Mouse (Mus musculus) erythroblast, embryonic 14.5 days (primary cell): ENCODE measurements around the gene Gm28036.

ENCODE experiments used
- GATA1 ChIP-seq: IDR thresholded peaks from 2 replicates; pipeline ENCODE4 v1.6.1; 2012; ENCODE audit warnings: low read length, inconsistent platforms, mixed read lengths
- TAL1 ChIP-seq: IDR thresholded peaks from 3 replicates; pipeline ENCODE4 v1.6.1; 2012; ENCODE audit warnings: low read length, inconsistent platforms, mixed read lengths

DNA sequence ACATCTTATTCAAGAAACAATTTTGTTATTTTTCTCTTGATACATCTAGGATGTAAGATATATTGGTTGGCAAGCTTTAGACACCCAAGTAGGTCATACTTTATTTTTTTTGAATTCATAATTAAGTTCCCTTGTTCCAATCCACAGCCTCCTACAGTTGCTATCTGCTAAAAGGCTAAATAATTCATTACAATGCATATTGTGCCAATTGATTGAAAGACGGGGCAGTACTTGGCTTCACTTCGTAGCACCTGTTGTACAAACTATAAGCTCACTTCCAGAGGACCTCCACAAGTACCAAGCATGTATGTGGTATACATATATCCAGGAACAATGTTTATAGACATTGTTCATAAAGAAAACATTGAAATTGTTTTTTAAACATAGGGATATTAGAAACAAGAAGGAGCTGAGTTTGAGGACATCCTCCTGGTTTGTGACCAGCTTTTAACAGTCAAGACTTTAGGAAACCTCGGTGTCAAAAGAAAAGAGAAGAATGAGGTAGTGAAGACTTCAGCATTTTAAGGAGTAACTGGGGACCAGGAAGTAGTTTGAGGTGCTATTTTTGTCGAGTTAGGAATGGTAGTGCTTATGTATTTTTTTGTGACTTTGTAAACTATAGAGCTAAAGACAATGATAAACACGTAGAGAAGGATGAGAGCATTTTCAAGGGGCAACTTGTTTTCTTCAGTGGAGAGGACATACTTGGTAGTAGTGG lies 19.5 kb upstream of the Gm28036 start:
- TF ChIP-seq TAL1, result no peak
- no peak for TF ChIP-seq GATA1
